Mouse (Mus musculus): ENCODE measurements at regions not wholly inside any gene's neighbourhood (a gene's known extent, or its start where the extent isn't known, plus 50 kb on each side); places are given as distances from the start of the nearest gene placed in this dataset.

- DNase-seq = no peak
Measured at GRCm38 (mm10) chr1:163190841-163191240, 105.4 kb upstream of the Mroh9 start.

DNA sequence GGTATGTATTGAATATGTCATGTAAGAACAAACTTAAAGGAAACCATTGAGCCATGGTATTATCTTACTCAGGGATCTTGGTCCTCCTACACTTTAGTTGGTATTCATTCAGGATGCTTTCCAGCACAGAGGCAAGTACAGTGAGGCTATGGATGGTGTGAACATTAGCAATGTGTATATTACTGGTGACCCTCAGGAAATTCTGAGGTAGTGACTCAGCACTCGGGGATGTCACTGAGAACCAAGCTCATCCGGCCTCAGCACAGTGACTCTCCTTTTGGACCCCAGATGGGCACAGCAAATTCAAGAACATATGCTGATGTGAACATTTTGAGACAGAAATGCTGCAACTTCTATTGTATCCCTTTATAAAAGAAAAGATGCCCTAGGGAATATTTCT is 96.4 kb upstream of the Mroh9 start:
- DNase-seq = no peak

- DNase-seq = no peak
Measured at GRCm38 (mm10) chr1:163177011-163177410, 91.5 kb upstream of the Mroh9 start.

DNA sequence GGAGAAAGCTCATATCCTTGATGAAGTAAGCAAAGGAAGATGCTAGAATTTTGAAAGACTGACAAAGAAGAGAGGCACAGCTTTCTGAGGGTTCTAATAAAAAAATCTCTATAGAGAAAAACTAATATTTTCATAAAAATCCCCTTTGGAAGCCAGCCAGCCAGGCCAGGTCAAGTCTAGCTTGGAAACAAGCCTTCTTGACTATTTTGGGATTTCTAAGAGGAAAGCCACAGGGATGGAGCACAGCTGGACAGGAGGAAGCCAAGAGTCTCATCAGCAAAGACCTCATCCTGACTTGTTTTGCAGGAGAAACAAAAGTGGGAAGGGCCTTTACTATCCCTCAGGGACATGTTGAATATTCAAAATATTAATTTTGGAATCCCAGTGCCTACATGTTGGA is 81.6 kb upstream of the Mroh9 start:
- no peak for DNase-seq

- DNase-seq = no peak
Measured at GRCm38 (mm10) chr1:163163636-163164035, 78.2 kb upstream of the Mroh9 start.

DNA sequence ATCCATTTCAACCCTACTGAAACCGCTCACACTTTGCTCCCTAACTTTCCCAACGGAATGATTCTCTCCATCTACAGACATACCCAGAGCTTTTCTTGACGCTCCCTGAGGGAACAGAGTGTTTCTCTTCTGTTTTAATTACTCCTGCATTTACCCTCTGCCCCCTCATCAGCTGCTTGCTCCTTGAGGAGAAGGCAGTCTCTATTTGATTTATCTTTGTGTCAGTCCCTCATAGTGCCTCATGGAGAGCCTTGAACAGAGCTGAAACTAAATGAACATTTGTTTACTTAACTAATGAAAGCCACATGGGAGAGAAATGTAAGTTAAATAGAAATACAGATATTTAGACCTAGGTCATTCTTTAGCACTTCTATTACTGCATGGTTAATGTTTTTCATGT is 74.4 kb upstream of the Mroh9 start:
- DNase-seq = no peak

GRCm38 (mm10) chr1:163158491-163158890 is 73.0 kb upstream of the Mroh9 start:
- DNase-seq = no peak

DNA sequence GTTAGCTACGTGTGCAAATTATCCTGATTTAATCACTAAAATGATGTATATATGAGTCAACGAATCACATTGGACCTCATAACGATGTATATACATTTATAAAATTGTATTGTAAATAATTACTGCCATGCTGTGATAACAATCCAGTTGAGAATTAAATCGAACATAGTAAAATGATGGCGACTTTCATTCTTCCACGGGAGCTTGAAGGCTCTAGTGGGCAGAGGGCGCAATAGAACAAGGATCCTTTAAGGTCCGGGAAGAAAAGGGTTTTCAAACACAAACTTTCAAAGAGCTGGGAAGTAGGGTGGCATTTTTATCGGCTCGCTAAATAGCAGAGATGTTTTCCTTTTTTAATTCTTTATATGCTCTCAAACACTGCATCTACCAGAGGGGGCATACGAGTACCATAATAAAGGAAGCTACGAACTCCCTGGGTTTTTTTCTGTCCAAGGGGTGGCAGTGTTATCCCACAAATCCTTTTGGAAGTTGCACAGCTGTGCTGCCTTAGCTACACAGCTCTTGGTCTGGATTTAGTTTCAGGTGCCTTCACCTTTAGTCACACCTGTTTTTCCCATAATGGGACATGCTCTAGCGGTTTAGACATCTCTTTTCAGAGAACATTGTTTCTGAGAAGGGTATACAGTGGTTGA is 64.9 kb upstream of the Mroh9 start:
- DNase-seq = peak; percentile 57

GRCm38 (mm10) chr1:163146641-163147040 is 61.2 kb upstream of the Mroh9 start:
- no peak for DNase-seq

- DNase-seq = no peak
Measured at GRCm38 (mm10) chr1:163143113-163143512, 57.6 kb upstream of the Mroh9 start.

- no peak for DNase-seq
Measured at GRCm38 (mm10) chr1:163141471-163141870, 56.0 kb upstream of the Mroh9 start.

- DNase-seq = no peak
Measured at GRCm38 (mm10) chr1:163138179-163138578, 52.7 kb upstream of the Mroh9 start.
